Mouse (Mus musculus): ENCODE data around the gene Fuca1. TPM values are rescaled to one million over a fixed set of nuclear protein-coding genes. Genes with fewer than 3 reads are reported as not detected.
A peak's percentile ranks its signal among the peaks of the same experiment; 100 is the strongest.

Gene Fuca1
- polyA plus RNA-seq, 1 experiment from 2014 or later: 78.4 TPM

GRCm38 (mm10) chr4:135885676-135886075, 34.9 kb upstream of the Fuca1 start:
- H3K27me3 ChIP-seq (replicated peaks; ENCODE audit: control insufficient read depth, insufficient read depth, low read length): no peaks in the 10 kb centered on the region
- WGBS: 90% methylated on average over 12 of the region's 12 CpGs
- no peak overlapping the region for H3K4me3 ChIP-seq (ENCODE audit: low read length)
- no peaks in the 10 kb centered on the region for H3K9me3 ChIP-seq (ENCODE audit: control insufficient read depth, low read length)
- no peak overlapping the region for H3K9ac ChIP-seq (ENCODE audit: low read depth, low read length)
- H3K36me3 ChIP-seq (ENCODE audit: control insufficient read depth, insufficient read depth, low read length): no peaks in the 10 kb centered on the region
- H3K4me1 ChIP-seq (ENCODE audit: control insufficient read depth, insufficient read depth, low read depth, low read length): no peaks in the 10 kb centered on the region
- no peak overlapping the region for H3K27ac ChIP-seq (ENCODE audit: low read depth, low read length)
- no peak overlapping the region for H3K4me2 ChIP-seq (ENCODE audit: low read length)
- ATAC-seq: no peak

GRCm38 (mm10) chr4:135886184-135886583, 34.4 kb upstream of the Fuca1 start:
- Histone ChIP-seq H3K27me3 (replicated peaks; ENCODE audit: control insufficient read depth, insufficient read depth, low read length) (no peaks in the 10 kb centered on the region), H3K4me1 (ENCODE audit: control insufficient read depth, insufficient read depth, low read depth, low read length) (no peaks in the 10 kb centered on the region), H3K4me2 (ENCODE audit: low read length) (no peak overlapping the region), H3K36me3 (ENCODE audit: control insufficient read depth, insufficient read depth, low read length) (no peaks in the 10 kb centered on the region), H3K9me3 (ENCODE audit: control insufficient read depth, low read length) (no peaks in the 10 kb centered on the region), H3K4me3 (ENCODE audit: low read length) (no peak overlapping the region), H3K9ac (ENCODE audit: low read depth, low read length) (no peak overlapping the region), H3K27ac (ENCODE audit: low read depth, low read length) (no peak overlapping the region)
- WGBS: 86% methylated on average over 4 of the region's 4 CpGs
- no peak for ATAC-seq

- Histone ChIP-seq H3K27me3 (replicated peaks; ENCODE audit: control insufficient read depth, insufficient read depth, low read length) (no peaks in the 10 kb centered on the region), H3K4me2 (ENCODE audit: low read length) (no peak overlapping the region), H3K9ac (ENCODE audit: low read depth, low read length) (no peak overlapping the region), H3K4me1 (ENCODE audit: control insufficient read depth, insufficient read depth, low read depth, low read length) (no peaks in the 10 kb centered on the region), H3K9me3 (ENCODE audit: control insufficient read depth, low read length) (no peaks in the 10 kb centered on the region), H3K36me3 (ENCODE audit: control insufficient read depth, insufficient read depth, low read length) (no peaks in the 10 kb centered on the region), H3K4me3 (ENCODE audit: low read length) (no peak overlapping the region), H3K27ac (ENCODE audit: low read depth, low read length) (no peak overlapping the region)
- WGBS: 94% methylated on average over 24 of the region's 24 CpGs
- ATAC-seq: no peak
These were observed 32.0 kb upstream of the Fuca1 start for GRCm38 (mm10) chr4:135888448-135889057.

DNA sequence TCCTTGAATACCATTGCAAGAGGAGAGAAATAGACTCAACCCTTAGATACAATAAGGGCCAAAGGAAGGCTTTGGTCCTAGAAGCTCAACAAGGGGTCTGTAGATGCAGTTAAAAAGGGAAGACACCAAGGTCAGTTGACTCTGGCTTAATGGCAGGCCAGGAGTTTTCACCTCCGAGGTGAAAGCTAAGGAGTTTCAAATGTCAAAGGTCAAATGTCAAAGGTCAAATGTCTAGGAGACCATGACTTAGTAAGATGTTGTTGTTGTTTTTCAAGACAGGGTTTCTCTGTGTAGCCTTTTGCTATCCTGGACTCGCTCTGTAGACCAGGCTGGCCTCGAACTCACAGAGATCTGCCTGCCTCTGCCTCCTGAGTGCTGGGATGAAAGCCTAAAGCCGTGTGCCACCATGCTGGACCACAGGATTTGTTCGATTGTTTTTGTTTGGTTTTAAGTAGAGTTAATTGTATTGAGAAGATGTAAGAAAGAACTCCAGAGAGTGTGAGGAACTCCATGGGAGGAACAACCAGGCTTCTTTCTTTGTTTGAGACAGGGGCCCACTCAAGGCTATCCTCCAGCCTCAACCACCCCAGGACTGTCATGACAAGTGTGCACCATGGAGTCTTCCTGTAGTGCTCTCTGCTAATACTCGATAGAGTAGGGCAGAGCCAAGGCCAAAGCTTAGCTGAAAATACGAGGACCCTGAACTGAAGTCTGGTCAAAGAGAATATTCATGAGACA, 31.2 kb upstream of the Fuca1 start:
- no peak for ATAC-seq
- Histone ChIP-seq H3K9ac (ENCODE audit: low read depth, low read length) (no peak overlapping the region), H3K36me3 (ENCODE audit: control insufficient read depth, insufficient read depth, low read length) (no peaks in the 10 kb centered on the region), H3K9me3 (ENCODE audit: control insufficient read depth, low read length) (no peaks in the 10 kb centered on the region), H3K4me2 (ENCODE audit: low read length) (no peak overlapping the region), H3K4me1 (ENCODE audit: control insufficient read depth, insufficient read depth, low read depth, low read length) (no peaks in the 10 kb centered on the region), H3K27ac (ENCODE audit: low read depth, low read length) (no peak overlapping the region), H3K27me3 (replicated peaks; ENCODE audit: control insufficient read depth, insufficient read depth, low read length) (no peaks in the 10 kb centered on the region), H3K4me3 (ENCODE audit: low read length) (no peak overlapping the region)
- 86% methylated on average over 7 of the region's 7 CpGs for WGBS

- Histone ChIP-seq H3K9me3 (ENCODE audit: control insufficient read depth, low read length) (no peaks in the 10 kb centered on the region), H3K36me3 (ENCODE audit: control insufficient read depth, insufficient read depth, low read length) (no peaks in the 10 kb centered on the region), H3K27me3 (replicated peaks; ENCODE audit: control insufficient read depth, insufficient read depth, low read length) (no peaks in the 10 kb centered on the region), H3K4me3 (ENCODE audit: low read length) (no peak overlapping the region), H3K9ac (ENCODE audit: low read depth, low read length) (no peak overlapping the region), H3K4me2 (ENCODE audit: low read length) (no peak overlapping the region), H3K27ac (ENCODE audit: low read depth, low read length) (no peak overlapping the region), H3K4me1 (ENCODE audit: control insufficient read depth, insufficient read depth, low read depth, low read length) (no peaks in the 10 kb centered on the region)
- WGBS: 7% methylated on average over 4 of the region's 4 CpGs
- ATAC-seq: 0 out of 2 replicates have a peak, but pooled peaks have one; percentile 50
These were observed 30.7 kb upstream of the Fuca1 start for GRCm38 (mm10) chr4:135889884-135890283.

DNA sequence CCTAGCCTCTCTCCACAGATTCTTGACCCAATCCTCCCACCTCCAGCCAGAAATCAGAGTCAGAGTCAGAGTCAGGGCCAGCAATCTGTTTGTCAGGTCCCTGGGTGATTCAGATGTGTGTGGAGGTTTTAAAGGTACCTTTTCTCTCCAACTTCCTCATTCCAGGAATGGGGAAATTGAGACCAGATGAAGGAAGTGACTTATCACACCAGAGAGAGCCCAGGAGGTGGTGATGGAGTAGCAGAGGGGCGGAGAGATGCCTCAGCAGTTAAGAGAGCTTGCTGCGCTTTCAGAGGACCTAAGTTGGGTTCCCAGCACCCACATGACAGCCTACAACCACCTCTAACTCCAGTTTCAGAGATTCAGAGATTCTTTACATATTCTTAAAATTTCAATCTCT, 29.0 kb upstream of the Fuca1 start:
- no peak overlapping the region for H3K27ac ChIP-seq (ENCODE audit: low read depth, low read length)
- ATAC-seq: no peak
- H3K9ac ChIP-seq (ENCODE audit: low read depth, low read length): no peak overlapping the region
- 93% methylated on average over 2 of the region's 2 CpGs for WGBS
- H3K4me3 ChIP-seq (ENCODE audit: low read length): no peak overlapping the region
- H3K4me2 ChIP-seq (ENCODE audit: low read length): no peak overlapping the region
- H3K27me3 ChIP-seq (replicated peaks; ENCODE audit: control insufficient read depth, insufficient read depth, low read length): no peaks in the 10 kb centered on the region
- H3K36me3 ChIP-seq (ENCODE audit: control insufficient read depth, insufficient read depth, low read length): no peaks in the 10 kb centered on the region
- H3K4me1 ChIP-seq (ENCODE audit: control insufficient read depth, insufficient read depth, low read depth, low read length): no peaks in the 10 kb centered on the region
- no peaks in the 10 kb centered on the region for H3K9me3 ChIP-seq (ENCODE audit: control insufficient read depth, low read length)

DNA sequence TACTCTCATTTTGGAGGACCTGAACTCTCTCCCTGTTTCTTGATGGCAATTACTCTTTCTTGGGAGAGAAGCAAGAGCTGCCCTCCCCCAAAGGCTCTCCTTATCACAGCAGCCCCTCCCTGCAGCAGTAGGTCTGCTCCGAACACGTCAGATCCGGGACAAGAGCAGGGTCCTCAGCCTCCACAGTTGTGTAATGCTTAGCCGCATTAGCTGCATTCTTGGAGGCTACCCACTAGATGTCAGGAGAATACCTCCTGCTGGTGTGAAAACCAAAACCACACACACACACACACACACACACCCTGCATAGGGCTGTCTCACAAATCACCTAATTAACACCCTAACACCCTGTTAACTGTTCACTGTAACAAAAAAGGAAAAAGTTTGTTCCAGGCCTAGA, 27.7 kb upstream of the Fuca1 start:
- 79% methylated on average over 4 of the region's 4 CpGs for WGBS
- H3K36me3 ChIP-seq (ENCODE audit: control insufficient read depth, insufficient read depth, low read length): no peaks in the 10 kb centered on the region

GRCm38 (mm10) chr4:135895071-135895571, 25.4 kb upstream of the Fuca1 start, which contains the start of gene Cnr2:
Gene Cnr2, plus strand, starts transcription at chr4:135895394.
- Histone ChIP-seq H3K27me3 (replicated peaks; ENCODE audit: control insufficient read depth, insufficient read depth, low read length) (no peaks in the 10 kb centered on the region), H3K9ac (ENCODE audit: low read depth, low read length) (no peak within 1 kb of the TSS), H3K4me1 (ENCODE audit: control insufficient read depth, insufficient read depth, low read depth, low read length) (no peaks in the 10 kb centered on the region), H3K4me2 (ENCODE audit: low read length) (no peak within 1 kb of the TSS), H3K9me3 (ENCODE audit: control insufficient read depth, low read length) (no peaks in the 10 kb centered on the region), H3K4me3 (ENCODE audit: low read length) (no peak within 1 kb of the TSS), H3K36me3 (ENCODE audit: control insufficient read depth, insufficient read depth, low read length) (no peaks in the 10 kb centered on the region), H3K27ac (ENCODE audit: low read depth, low read length) (no peak within 1 kb of the TSS)
- ATAC-seq: no peak
- WGBS: 59% methylated on average over 8 of the region's 8 CpGs

More for the DNA sequence above, 27.7 kb upstream of the Fuca1 start:
- Histone ChIP-seq H3K9ac (ENCODE audit: low read depth, low read length) (no peak overlapping the region), H3K27ac (ENCODE audit: low read depth, low read length) (no peak overlapping the region), H3K4me1 (ENCODE audit: control insufficient read depth, insufficient read depth, low read depth, low read length) (no peaks in the 10 kb centered on the region), H3K27me3 (replicated peaks; ENCODE audit: control insufficient read depth, insufficient read depth, low read length) (no peaks in the 10 kb centered on the region), H3K4me2 (ENCODE audit: low read length) (no peak overlapping the region), H3K4me3 (ENCODE audit: low read length) (no peak overlapping the region), H3K9me3 (ENCODE audit: control insufficient read depth, low read length) (no peaks in the 10 kb centered on the region)
- no peak for ATAC-seq

DNA sequence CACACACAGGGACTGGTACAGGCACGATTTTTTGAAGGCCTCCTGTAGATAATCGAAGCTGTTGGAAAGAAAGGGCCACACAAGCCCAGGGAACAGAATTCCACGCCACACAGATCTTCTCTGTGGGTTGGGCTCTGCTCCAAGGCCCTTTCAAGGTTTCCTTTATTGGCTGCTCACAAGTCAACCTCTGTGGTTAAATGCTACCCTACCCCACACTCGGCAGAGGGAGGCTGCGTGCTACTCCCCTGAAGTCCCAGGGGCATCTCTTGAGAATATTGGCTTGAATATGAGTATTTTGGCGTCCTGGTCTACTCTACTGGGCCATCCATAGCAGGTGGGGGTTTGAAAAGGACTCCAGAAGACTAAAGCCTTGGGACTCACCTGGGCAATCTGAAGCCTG, 24.4 kb upstream of the Fuca1 start:
- Histone ChIP-seq H3K4me2 (ENCODE audit: low read length) (no peak overlapping the region), H3K9ac (ENCODE audit: low read depth, low read length) (no peak overlapping the region), H3K27ac (ENCODE audit: low read depth, low read length) (no peak overlapping the region), H3K27me3 (replicated peaks; ENCODE audit: control insufficient read depth, insufficient read depth, low read length) (no peaks in the 10 kb centered on the region), H3K4me3 (ENCODE audit: low read length) (no peak overlapping the region), H3K4me1 (ENCODE audit: control insufficient read depth, insufficient read depth, low read depth, low read length) (no peaks in the 10 kb centered on the region), H3K9me3 (ENCODE audit: control insufficient read depth, low read length) (no peaks in the 10 kb centered on the region), H3K36me3 (ENCODE audit: control insufficient read depth, insufficient read depth, low read length) (no peaks in the 10 kb centered on the region)
- WGBS: 75% methylated on average over 6 of the region's 6 CpGs
- ATAC-seq: no peak
